Mouse (Mus musculus): Measurements from ENCODE around the gene Olfr582.

Gene Olfr582

GRCm38 (mm10) chr7:103037724-103038123 is at the start of gene Olfr582:
Gene Olfr582, plus strand, starts transcription at chr7:103038024.
- in situ Hi-C loops (cut with MboI; ENCODE audit: unreplicated experiment in 2 of 2): no loop called here

- in situ Hi-C loops (cut with MboI; ENCODE audit: unreplicated experiment in 2 of 2): no loop called here
Measured at GRCm38 (mm10) chr7:102989224-102989623, 48.6 kb upstream of the Olfr582 start, which contains the start of gene Olfr578. Gene Olfr578, minus strand, starts transcription at chr7:102989324.

- in situ Hi-C loops (cut with MboI; ENCODE audit: unreplicated experiment in 2 of 2): no loop called here
Measured at GRCm38 (mm10) chr7:103051000-103051399, 13.2 kb downstream of the Olfr582 start, which contains the start of gene Olfr583. Gene Olfr583, plus strand, starts transcription at chr7:103051300.

- in situ Hi-C loops (cut with MboI; ENCODE audit: unreplicated experiment in 2 of 2): no loop called here
Measured at GRCm38 (mm10) chr7:103081585-103081984, 43.8 kb downstream of the Olfr582 start, which contains the start of gene Olfr584. Gene Olfr584, plus strand, starts transcription at chr7:103081885.

Measured in v-Abl transformed pro-B cells (cell line).